Mouse (Mus musculus): ENCODE data around the gene Cyp4a14. TPM values are rescaled to one million over a fixed set of nuclear protein-coding genes. Genes with fewer than 3 reads are reported as not detected.
"Not testable (repeated sequence)": the region's sequence is repeated elsewhere in the genome, so short reads cannot be mapped to it uniquely, and the experiment has no call there.

Cyp4a14 gene
- polyA plus RNA-seq, 1 experiment from 2014 or later, result not detected

DNA sequence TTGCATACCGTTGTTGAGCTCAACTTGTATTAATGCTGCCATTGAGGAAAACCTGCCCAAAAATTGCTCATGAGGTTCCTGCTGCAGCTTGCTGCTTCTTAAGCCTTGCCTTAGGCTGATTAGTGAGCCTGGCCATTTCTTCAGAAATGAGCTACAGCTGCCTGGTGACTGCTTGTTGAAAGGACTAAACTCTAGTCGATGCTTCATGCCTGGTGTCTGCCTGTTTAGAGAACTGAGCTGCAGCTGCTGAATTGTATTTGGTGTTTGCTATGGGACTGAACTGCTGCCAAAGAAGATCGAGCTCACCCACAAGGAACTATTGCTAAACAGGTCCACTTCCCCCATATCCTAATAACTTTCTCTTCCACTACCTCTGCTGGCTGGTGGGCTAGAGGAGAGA lies 22.4 kb downstream of the Cyp4a14 start:
- ATAC-seq; H3K9ac ChIP-seq (ENCODE audit: low read depth, low read length); H3K4me1 ChIP-seq (ENCODE audit: control insufficient read depth, insufficient read depth, low read length); H3K36me3 ChIP-seq (ENCODE audit: control insufficient read depth, insufficient read depth, low read length); H3K4me2 ChIP-seq (ENCODE audit: low read length); H3K9me3 ChIP-seq (replicated peaks; ENCODE audit: control insufficient read depth, low read length, poor library complexity, severe bottlenecking); H3K27me3 ChIP-seq (ENCODE audit: control insufficient read depth, insufficient read depth, low read depth, low read length); H3K4me3 ChIP-seq (ENCODE audit: low read depth, low read length); H3K27ac ChIP-seq (ENCODE audit: low read length): not testable (repeated sequence)
- WGBS, result 84% methylated on average over 3 of the region's 3 CpGs

DNA sequence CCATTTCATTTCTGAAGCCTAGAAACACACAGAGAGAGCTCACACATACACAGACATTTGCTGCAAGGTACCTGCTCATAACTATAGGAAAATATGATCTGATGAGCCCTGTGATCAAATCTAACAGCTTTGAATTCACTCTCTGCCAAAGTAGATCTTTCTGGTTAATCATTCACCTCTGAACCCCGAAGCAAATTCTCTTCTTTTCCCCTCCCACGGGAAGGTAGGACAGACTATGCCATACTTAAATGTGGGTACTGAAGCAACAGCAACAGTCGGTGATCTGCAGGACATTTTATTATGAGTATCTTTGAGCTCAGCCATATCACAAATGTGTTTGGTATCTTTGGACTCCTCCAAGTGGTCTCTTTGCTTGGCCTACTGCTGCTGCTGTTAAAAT lies 43.6 kb downstream of the Cyp4a14 start, which contains the start of gene Cyp4a30b:
TSS of gene Cyp4a30b (plus strand) at position 301 of the 400 bp plus-strand sequence.
- 90% methylated on average over 3 of the region's 3 CpGs for whole genome bisulfite sequencing
- no peak for ATAC-seq
- H3K9ac ChIP-seq (ENCODE audit: low read depth, low read length), result no peak within 1 kb of the TSS

DNA sequence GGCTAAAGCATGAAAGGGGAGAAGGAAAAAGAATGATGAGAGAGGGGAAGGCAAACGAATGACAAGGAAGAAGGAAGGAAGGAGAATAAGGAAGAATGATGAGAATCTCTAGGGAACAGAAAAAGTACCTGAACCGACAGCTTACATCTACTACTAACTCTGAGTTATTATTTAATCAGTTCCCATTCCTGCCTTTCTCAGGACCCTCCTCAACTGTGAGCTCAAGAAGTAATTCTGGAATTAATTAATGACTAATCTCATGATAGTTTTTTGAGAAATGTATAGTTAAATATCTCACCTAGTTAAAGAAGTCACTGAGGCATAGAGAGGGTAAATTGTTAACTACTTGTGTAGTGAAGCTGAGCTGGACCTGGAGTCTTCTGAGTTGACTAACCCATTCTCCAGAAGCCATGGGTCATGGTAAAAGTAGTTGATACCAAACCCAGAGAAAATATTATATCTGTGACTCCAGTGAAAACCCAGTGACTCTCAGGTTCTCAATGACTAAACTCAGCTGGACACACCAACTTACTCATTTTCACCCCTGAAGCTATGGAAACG lies 45.3 kb downstream of the Cyp4a14 start:
- no peak overlapping the region for H3K9ac ChIP-seq (ENCODE audit: low read depth, low read length)
- 68% methylated on average over 3 of the region's 3 CpGs for WGBS
- no peak overlapping the region for H3K4me2 ChIP-seq (ENCODE audit: low read length)
- no peaks in the 10 kb centered on the region for H3K4me1 ChIP-seq (ENCODE audit: control insufficient read depth, insufficient read depth, low read length)
- no peaks in the 10 kb centered on the region for H3K27me3 ChIP-seq (ENCODE audit: control insufficient read depth, insufficient read depth, low read depth, low read length)
- no peaks in the 10 kb centered on the region for H3K36me3 ChIP-seq (ENCODE audit: control insufficient read depth, insufficient read depth, low read length)
- no peak for ATAC-seq
- H3K9me3 ChIP-seq (replicated peaks; ENCODE audit: control insufficient read depth, low read length, poor library complexity, severe bottlenecking), result no peaks in the 10 kb centered on the region
- no peak overlapping the region for H3K27ac ChIP-seq (ENCODE audit: low read length)
- H3K4me3 ChIP-seq (ENCODE audit: low read depth, low read length), result no peak overlapping the region

More for the DNA sequence above, 43.6 kb downstream of the Cyp4a14 start, which contains the start of gene Cyp4a30b:
- H3K4me3 ChIP-seq (ENCODE audit: low read depth, low read length), result no peak within 1 kb of the TSS
- no peak within 1 kb of the TSS for H3K4me2 ChIP-seq (ENCODE audit: low read length)
- no peaks in the 10 kb centered on the region for H3K9me3 ChIP-seq (replicated peaks; ENCODE audit: control insufficient read depth, low read length, poor library complexity, severe bottlenecking)
- H3K27ac ChIP-seq (ENCODE audit: low read length), result no peak within 1 kb of the TSS
- H3K27me3 ChIP-seq (ENCODE audit: control insufficient read depth, insufficient read depth, low read depth, low read length), result no peaks in the 10 kb centered on the region
- H3K4me1 ChIP-seq (ENCODE audit: control insufficient read depth, insufficient read depth, low read length), result no peaks in the 10 kb centered on the region
- H3K36me3 ChIP-seq (ENCODE audit: control insufficient read depth, insufficient read depth, low read length), result no peaks in the 10 kb centered on the region

Other genes with a start within 250 kb of the Cyp4a14 start
- gene Cyp4a12a, start 197.1 kb downstream of the Cyp4a14 start, polyA plus RNA-seq (2015; fragmentation: Nextera tagmentation; extraction: Ambion mirVana), result not detected in 2 replicates
- not detected in 2 replicates for gene Cyp4a12b, start 84.5 kb downstream of the Cyp4a14 start, polyA plus RNA-seq (2015; fragmentation: Nextera tagmentation; extraction: Ambion mirVana)
- not detected in 2 replicates for gene Cyp4a30b, start 43.5 kb downstream of the Cyp4a14 start, polyA plus RNA-seq (2015; fragmentation: Nextera tagmentation; extraction: Ambion mirVana)
- not detected in 2 replicates for gene Cyp4a10, start 22.1 kb upstream of the Cyp4a14 start, polyA plus RNA-seq (2015; fragmentation: Nextera tagmentation; extraction: Ambion mirVana)
- not detected in 2 replicates for gene Cyp4a31, start 67.5 kb upstream of the Cyp4a14 start, polyA plus RNA-seq (2015; fragmentation: Nextera tagmentation; extraction: Ambion mirVana)
- not detected in 2 replicates for gene Cyp4a32, start 104.8 kb upstream of the Cyp4a14 start, polyA plus RNA-seq (2015; fragmentation: Nextera tagmentation; extraction: Ambion mirVana)
- gene Cyp4b1, start 151.6 kb upstream of the Cyp4a14 start, polyA plus RNA-seq (2015; fragmentation: Nextera tagmentation; extraction: Ambion mirVana), result 0.80 and 1.2 TPM in 2 replicates
- 17.3 and 17.6 TPM in 2 replicates for gene Efcab14, start 241.6 kb upstream of the Cyp4a14 start, polyA plus RNA-seq (2015; fragmentation: Nextera tagmentation; extraction: Ambion mirVana)